Mouse (Mus musculus) frontal cortex, postnatal 25 days (tissue): ENCODE results near the gene Rnf220.
A peak's percentile ranks its signal among the peaks of the same experiment; 100 is the strongest.
"Not testable (repeated sequence)": the region's sequence is repeated elsewhere in the genome, so short reads cannot be mapped to it uniquely, and the experiment has no call there.

Source experiments
- DNase-seq, 2 experiments: peaks; one replicate each; pipeline ENCODE4 v3.0.0; 2022; ENCODE audit warnings: low spot score in 2 of 2

The Rnf220 gene

DNA sequence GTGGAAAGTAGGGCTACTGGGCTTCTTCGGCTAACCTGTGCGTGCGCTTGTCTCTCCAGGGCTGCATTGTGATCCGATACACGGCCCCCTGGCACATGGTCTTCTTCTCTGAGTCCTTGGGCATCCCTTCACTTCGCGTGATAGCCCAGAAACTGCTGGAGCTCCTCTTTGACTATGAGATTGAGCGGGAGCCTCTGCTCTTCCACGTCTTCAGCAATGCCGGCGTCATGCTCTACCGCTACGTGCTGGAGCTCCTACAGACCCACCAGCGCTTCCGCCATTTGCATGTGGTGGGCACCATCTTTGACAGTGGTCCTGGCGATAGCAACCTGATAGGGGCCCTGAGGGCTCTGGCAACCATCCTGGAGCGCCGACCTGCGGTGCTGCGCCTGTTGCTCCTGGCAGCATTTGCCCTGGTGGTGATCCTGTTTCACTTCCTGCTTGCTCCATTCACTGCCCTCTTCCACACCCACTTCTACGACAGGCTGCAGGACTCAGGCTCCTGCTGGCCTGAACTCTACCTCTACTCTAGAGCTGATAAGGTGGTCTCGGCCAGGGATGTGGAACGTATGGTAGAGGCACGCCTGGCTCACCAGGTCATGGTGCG is 228.9 kb downstream of the Rnf220 start:
- DNase-seq, result no peak

DNA sequence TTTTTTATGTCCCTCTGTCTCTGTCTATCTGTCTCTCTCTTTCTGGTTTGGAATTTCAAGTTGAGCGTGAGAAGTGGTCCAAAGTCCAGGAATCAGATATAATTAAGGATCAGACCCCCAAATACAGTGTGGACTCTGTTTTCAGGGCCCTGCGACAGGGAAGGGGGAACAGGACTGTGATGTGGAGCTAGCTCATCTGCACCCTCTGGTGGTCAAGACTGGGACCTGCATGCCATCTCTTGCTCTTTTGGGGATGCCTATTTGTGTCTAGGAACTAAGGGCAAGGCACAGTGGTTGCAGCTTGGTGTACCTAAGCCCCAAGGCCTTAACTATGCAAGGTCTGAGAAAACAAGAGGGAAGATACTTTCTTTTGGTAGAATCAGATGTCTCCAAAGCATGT is 229.6 kb downstream of the Rnf220 start:
- DNase-seq, result peak; percentile 61 to 79

DNA sequence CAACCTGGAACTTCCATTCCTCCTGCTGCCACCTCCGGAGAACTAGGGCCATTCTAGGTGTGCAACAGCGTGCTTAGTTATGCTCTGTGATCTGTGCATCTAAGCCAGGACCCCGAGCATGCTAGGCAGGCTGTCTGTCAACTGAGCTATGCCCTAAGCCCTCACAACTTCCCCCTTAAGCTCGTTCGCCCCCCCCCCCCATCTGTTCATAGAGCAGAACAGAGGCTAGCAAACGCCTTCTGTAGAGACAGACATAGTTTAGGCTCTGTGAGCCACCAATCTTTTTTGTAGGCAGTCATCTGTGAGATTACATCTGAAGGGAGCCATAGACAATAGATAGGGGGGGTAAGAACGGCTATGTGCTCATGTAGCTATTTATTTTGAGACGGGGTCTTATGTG is 233.9 kb downstream of the Rnf220 start:
- no peak for DNase-seq

DNA sequence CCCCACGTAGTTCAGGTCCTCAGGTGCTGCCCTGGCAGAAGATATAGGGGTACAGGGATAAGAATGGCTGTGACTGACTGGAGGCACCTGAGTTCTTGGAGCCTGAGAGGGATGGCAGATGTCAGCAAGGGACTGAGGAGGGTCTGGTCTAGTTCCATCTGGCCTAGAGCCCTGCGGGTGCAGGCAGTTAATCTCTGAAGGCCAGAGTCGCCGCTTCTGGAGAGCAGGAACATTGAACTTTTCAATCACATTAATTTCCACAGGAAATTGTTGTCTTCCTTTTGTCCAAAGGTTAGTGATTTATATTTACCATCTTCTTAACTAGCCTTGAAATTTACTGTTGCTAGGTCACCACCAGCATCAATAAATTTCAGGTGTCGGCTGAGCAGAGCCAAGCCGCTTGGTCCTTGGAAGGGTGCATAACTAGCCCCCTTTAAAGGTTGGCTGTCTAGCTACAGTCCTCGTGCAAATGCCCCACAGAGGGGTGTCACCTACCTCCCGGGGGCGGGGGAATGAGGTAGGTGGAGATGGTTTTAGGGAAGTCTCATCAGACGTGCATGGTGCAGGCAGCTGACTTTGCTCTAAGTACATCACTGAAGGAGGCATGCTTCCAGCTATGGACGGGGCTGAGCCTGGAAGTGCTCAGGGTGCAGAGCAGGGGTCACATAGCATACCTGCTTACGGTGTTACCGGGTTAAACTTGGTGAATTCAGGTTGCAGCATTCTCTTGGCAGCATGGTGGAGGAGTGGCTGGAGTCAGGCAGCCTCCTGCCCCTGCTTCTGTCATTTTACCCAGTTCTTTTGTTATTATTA is 234.5 kb downstream of the Rnf220 start:
- DNase-seq, result no peak

DNA sequence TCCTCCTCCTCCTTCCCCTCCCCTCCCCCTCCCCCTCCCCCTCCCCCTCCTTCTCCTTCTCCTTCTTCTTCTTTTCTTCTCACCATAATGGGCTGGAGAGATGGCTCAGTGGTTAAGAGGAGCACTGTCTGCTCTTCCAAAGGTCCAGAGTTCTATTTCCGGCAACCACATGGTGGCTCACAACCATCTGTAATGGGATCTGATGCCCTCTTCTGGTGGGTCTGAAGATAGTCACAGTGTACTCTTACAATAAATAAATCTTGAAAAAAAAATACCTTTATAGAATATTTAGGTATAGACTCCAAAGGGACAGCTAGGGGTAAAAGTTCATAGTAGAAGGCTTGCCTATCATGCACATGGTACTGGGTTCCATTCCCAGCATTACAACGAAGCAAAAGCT is 235.6 kb downstream of the Rnf220 start:
- DNase-seq, result no peak

DNA sequence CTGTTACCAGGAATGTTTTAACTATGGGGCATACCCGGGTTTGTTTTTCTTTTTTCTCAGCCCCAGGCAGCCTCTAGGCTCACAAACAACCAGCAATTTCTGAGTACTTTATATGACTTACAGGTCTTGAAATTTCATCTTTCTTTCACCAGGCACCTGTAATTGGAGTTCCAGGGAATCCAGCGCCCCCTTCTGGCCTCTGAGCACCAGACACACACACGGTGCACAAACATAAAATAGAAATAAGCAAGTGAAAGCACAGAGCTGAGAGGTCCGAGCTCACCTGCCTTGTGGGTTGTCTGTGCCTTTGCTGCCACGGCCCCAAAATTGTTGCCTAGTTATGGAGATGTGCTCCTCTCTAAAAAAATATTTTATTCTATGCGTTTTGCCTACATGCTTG is 236.9 kb downstream of the Rnf220 start:
- DNase-seq, result not testable (repeated sequence)

DNA sequence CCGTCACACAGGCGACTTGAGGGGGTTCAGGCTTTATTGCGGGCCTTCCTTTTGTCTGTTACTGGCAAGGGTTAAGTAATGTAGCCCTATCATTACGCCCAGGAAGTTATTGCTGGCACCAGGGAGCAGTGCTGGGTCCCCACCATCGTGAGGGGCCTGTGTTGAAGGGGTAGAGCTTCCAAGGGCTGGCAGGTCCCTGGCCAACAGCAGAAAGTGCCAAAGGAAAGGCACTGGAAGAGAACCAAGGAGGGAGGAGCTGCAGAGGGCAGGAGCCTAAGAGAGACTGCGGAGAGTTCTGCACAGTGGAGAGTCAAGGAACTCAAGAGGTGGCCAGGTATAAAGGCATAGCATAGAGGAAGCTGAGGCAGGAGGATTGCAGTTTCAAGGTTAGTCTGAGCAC is 242.2 kb downstream of the Rnf220 start:
- no peak for DNase-seq

DNA sequence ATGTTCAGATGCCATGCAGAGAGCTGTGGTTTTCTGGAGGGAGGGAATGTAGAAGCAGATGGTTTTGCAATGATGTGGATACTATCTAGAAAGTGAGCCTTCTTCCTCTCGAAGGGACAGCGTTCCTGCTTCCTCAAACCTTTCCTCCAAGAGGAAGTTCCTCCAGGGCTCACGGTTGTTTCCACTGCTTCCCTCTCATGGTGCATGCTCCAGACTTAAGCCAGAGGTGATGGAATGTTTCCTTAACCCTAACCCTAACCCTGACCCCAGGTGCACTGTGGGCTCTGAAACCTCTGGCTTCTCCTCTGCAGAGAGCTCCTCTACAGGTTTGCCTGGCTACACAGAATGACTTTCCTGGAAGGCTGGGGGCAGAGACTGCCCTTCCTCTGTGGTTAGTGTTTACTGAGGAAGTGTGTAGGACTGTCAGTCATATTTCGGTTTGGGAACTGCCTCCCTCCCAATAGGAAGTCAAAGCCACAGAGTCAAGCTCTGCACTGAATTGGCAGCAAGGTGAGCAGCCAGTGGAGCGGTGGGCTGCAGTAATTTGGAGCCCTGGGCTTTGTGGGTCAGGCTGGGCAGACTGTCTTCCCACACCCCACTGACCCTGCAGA is 242.7 kb downstream of the Rnf220 start:
- no peak for DNase-seq

DNA sequence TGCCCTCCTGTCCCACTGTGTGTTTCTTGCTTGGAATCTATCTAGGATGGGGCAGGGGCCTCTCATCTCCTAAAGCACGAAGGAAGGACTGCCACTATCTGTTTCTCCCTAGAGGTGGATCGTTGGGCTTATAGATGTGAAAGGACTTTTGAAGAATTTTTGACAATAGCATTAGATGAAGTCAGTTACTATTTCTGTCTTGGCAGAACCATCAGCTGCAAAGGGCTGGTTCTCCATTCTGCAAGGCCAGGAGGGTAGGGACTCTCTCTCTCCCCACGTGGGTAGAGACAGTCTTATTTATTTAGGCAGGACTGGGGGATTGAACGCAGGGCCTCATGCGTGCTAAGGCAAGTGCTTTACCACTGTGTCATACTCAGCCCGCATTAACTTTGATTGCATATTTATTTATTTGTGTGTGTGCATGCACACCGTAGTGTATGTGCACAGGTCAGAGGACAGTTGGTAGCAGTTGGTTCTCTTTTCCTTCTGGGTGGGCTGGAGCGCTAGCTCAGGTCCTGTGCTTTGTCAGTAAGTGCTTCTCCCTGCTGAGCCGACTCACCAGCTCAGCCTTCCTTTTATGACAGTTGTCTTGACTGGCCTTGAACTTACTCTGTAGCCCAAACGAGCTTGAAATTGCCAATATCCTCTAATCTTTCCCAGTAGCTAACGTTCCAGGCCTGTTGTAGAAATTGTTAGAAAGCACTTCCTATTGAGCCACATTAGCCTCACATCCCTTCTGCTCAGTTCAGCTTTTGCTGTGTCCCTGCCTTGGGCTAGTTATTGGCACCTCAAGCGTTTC is 243.4 kb downstream of the Rnf220 start:
- DNase-seq, result no peak

DNA sequence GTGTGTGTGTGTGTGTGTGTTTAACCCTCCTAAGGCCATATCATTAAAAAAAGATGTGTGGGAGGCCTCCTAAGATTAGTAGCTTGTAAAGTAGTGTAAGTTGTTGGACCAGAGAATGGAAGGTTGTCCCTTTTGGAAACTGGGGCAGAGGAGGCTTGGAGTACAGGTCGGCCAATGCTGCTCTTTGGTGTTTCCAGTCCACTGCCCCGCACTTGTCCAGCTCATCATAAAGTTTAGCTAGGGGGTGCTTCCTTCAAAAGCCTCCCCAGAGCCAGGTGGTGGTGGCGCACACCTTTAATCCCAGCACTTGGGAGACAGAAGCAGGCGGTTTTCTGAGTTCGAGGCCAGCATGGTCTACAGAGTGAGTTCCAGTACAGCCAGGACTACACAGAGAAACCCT is 244.1 kb downstream of the Rnf220 start:
- DNase-seq, result no peak

DNA sequence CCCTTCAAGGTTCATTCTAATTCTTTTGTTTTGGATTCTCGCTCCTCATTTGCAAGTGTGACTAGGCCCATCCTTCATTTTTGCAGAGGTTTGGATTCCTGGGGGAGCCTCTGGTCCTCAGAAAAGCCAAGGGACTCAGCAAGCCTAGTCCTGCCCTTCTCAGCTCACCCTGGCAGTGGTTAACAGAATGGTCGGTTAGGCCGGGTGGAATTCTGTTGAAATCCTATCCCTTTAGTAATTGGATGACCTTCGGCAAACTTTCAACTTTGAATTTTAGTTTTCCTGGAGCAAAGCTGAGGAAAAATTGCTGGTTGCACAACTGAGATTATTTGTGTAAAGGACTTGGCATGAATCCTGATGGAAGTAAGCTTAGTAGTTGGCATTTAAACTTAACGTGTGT is 244.5 kb downstream of the Rnf220 start:
- DNase-seq, result no peak

DNA sequence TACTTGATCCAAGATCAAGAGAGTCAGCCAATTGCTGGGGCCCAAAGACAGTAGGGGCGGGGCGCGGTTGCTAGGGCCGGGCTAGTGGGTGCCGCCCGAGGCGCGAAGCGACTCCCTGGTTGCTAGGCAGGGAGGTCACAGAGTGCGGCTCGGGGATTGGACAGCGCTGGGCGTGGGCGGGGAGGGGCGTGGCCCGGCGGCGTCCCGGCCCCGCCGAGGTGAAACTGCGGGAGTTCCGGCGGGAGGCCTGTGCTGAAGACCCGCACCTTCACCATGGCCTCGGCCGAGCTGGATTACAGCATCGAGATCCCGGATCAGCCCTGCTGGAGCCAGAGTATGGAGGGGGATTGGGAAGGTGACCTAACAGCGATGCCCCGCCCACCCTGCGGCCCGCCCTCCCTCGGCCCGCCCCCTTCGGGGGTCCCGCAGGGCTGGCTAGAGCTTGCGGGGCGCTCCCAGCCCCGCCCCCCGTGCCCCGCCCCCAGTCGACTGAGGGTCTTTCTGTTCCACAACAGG is 245.0 kb downstream of the Rnf220 start, which contains the start of the genes Tmem53 and Armh1:
Tmem53 (plus strand) TSS at position 151 of the 516 bp plus-strand sequence.
Armh1 (minus strand) TSS at position 325 of the 516 bp plus-strand sequence.
- peak; percentile 45 to 68 for DNase-seq

DNA sequence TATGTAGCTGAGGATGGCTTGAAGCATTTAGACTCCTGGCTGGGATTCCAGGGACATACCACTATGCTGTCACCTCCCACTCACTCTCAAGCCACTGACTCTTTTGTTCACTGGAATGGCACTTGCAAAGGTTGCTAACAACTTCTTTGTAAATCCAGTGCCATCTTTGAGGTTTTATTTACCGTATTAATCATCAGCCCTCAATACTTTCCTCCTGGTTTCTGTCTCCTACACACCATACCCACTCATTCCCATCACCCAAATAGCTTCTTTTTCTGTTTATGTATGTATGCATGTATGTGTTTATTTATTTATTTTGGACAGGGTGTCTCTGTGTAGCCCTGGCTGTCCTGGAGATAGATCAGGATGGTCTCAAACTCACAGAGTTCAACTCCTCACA is 245.9 kb downstream of the Rnf220 start:
- no peak for DNase-seq

DNA sequence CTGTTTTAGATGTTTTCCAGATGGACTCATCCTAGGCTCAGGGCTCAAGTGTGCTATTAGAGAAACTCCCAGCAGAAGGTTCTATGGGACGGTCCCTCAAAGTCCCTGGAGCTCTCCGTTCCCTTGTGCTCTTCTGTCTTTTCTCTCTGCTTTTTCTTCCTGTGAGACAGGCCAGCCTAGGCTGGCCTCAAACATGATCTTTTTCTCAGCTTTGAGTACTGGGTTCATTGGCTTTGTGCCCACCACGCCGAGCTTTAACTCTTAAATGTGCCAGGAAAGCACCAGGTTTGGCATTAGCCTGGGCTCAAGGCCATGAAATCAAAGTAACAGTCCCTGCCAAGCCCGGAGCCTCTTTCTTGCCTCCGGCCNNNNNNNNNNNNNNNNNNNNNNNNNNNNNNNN is 256.0 kb downstream of the Rnf220 start:
- no peak for DNase-seq

DNA sequence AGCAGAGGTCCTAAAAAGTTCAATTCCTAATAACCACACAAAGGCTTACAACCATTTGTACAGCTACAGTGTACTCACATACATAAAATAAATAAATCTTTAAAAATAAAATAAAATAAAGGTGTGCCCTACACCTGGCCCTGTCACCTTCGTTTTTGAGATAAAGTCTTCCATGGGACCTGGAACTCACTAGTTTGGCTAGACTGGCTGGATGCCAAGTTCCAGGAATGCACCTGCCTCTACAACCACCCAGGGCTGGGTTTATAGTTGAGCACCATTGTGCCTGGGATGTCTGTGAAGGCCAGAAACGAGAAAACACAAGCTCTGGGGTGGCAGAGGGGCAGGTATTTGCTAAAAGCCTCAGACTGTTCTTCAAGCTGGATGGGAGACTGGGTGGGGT is 257.7 kb downstream of the Rnf220 start:
- no peak for DNase-seq

DNA sequence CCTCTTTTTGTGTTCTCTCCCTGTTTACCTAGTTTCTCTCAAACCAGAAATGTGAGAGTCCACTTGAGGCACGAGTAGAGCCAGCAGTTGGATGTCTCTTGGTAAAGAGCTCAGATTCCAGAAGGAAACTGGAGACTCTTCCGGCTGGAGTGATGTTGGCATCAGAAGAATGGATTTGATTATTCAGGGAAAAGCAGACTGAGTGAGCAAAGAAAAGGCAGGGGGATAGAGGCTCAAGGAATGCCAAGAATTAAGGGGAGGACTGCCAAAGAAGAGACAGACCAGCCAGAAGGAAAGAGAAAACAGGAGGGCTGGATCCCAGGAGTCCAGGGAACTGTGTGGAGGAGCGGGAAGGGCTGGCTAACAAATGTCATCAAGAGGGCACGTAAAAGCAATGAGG is 261.0 kb downstream of the Rnf220 start:
- no peak for DNase-seq

DNA sequence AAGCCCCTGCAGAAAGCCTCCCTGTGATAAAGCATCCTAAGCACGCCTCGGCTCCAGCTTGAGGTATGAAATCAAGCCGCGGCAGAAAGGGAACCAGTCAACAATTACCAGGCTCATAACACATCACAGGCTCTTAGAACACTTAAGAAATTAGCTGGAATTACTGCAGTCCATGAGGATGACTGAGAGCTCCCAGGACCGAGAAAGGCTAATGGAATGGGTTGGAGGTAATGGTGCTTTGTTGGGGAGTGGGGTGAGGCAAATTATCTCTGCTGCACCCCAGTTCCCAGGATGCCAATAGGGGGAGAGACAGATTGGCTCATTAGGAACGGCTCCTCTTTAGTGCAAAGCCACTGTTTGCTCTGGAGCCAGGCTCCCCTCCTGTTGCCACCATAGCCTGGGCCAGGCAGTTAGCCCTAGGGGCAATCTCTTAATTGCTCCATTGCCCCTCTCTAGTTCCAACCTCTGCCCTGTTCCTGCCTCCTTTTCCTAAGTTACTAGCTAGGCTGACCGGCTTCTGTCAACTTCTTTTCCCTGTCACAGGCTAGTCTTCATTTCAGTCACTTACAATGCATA is 262.6 kb downstream of the Rnf220 start:
- no peak for DNase-seq

DNA sequence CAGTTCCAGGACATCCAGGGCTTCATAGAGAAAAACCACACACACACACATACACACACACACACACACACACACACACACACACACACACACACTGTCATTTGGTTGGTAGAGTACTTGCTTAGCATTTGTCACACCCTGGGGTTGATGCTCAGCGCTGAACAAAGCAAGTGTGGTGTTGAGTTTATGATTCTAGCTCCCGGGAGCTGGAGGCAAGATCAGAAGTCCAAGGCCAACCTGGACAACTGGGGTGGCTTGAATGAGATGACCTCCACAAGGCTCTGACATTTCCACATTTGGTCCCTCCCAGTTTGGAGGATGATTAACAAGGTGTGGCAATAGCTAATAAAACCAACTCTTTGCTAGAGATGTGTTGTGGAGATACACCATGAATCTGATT is 265.6 kb downstream of the Rnf220 start:
- no peak for DNase-seq

DNA sequence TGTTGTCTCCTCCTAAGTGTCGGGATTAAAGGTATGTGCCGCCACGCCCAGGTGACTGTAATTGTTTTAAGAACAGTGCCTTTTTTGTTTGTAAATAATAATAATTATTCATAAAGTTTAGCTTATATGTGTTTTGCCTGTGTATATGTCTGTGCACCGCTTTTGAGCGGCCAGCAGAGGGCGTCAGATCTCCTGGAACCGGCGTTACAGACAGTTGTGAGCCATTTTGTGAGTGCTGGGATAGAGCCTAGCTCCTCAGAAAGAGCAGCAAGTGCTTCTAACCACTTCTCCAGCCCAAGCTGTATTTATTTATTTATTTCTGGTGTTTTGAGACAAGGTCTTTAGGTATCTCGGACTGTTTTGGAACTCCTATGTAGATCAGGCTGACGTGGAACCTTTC is 266.5 kb downstream of the Rnf220 start:
- no peak for DNase-seq

DNA sequence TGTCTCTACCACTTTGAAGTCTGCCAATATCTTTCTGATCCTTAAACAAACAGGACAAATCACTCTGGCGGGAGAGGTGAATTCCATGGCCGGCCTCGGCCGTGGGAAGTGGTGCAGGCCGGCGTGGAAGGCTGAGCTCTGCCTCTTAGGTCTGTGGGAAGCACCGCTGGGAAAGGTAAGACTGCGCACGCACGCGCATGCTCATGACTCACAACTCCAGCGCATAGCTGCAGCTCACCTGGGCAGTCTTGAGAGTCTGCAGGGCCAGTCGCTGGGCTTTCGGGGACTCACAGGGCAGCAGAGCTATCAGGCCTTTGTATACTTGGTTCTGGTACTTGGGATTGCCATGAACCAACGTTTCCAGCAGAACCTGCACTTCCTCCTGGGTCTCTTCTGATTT is 267.3 kb downstream of the Rnf220 start:
- DNase-seq, result no peak

DNA sequence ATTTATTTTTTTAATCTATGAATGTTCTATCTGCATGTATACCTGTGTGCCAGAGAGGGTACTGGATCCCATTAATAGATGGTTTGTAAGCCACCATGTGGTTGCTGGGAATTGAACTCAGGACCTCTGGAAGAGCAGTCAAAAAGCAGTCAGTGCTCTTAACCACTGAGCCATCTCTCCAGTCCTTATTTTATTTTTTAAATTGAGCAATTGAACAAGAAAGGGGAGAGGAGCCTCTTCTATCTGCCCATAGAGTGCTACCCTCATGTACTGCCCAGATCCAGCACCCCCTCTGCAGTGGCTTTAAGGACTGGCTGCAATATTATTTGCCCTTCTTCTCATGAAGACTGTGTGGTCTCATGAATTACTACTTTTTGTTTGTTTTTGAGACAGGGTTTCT is 271.6 kb downstream of the Rnf220 start:
- no peak for DNase-seq

DNA sequence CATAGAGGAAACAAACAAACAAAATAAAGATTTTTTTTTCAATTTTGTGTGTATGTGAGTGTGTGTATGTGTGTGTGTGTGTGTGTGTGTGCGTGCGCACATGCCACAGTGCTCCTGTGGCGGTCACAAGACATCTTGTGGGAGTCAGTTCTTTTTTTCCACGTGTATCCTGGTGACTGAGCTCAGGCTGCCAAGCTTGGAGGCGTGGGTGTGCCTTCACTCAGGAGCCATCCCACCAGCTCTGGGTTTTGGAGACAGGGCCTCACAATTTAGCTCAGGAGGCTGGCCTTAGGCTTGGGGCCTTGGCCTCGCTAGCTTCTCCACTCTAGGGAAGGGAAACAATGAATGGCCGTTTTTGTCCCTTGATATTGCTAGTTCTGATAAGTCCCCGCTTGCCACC is 272.7 kb downstream of the Rnf220 start:
- DNase-seq, result no peak
